Mouse (Mus musculus) spleen, adult 2 months (tissue): ENCODE data around the gene 1500009C09Rik.

ENCODE experiments used
- CTCF ChIP-seq: fragments of 200-500 bp; IDR thresholded peaks from 2 replicates; pipeline ENCODE4 v1.5.1; 2011; ENCODE audit warnings: mild to moderate bottlenecking, inconsistent platforms; ENCODE audit not compliant: insufficient read depth, insufficient read length, insufficient replicate concordance; ENCODE audit errors: extremely low read depth
- POLR2A ChIP-seq: fragments of 200-500 bp; IDR thresholded peaks from 2 replicates; pipeline ENCODE4 v1.6.1; 2011; ENCODE audit warnings: low read depth, low read length, inconsistent platforms

GRCm38 (mm10) chr15:82255248-82255647, 3.1 kb downstream of the 1500009C09Rik start:
- TF ChIP-seq CTCF (no peak), POLR2A (no peak)
